Mouse (Mus musculus) intestine, embryonic 15.5 days (tissue): ENCODE results near the gene 1700016K19Rik. TPM values are rescaled to one million over a fixed set of nuclear protein-coding genes. Genes with fewer than 3 reads are reported as not detected.

Experiments used
- ATAC-seq: fragments of 200-750 bp; cut with Nextera tagmentation; 2 replicates; pipeline ENCODE4 v1.8.0; 2017; ENCODE audit warnings: moderate TSS enrichment, moderate library complexity
- H3K27ac ChIP-seq: fragments of 300-500 bp; sonication (generic); 2 replicates; pipeline ENCODE4 v1.5.1; 2015; ENCODE audit warnings: mild to moderate bottlenecking, inconsistent platforms
- H3K27me3 ChIP-seq: fragments of 300-500 bp; sonication (generic); replicated peaks from 2 replicates; pipeline ENCODE4 v1.6.1; 2015; ENCODE audit warnings: inconsistent platforms
- H3K36me3 ChIP-seq: fragments of 300-500 bp; sonication (generic); 2 replicates; pipeline ENCODE4 v1.6.1; 2015; ENCODE audit warnings: inconsistent platforms
- H3K4me1 ChIP-seq: fragments of 300-500 bp; sonication (generic); replicated peaks from 2 replicates; pipeline ENCODE4 v1.6.1; 2015; ENCODE audit warnings: inconsistent platforms
- H3K4me2 ChIP-seq: fragments of 300-500 bp; sonication (generic); replicated peaks from 2 replicates; pipeline ENCODE4 v1.6.1; 2015; ENCODE audit warnings: mild to moderate bottlenecking, inconsistent platforms
- H3K4me3 ChIP-seq: fragments of 300-500 bp; sonication (generic); replicated peaks from 2 replicates; pipeline ENCODE4 v1.5.1; 2015; ENCODE audit warnings: inconsistent platforms
- H3K9ac ChIP-seq: fragments of 300-500 bp; sonication (generic); 2 replicates; pipeline ENCODE4 v1.6.1; 2015; ENCODE audit warnings: inconsistent platforms
- H3K9me3 ChIP-seq: fragments of 300-500 bp; sonication (generic); 2 replicates; pipeline ENCODE4 v1.6.1; 2016; ENCODE audit warnings: inconsistent platforms
- WGBS: fragments of 180-500 bp; shearing (Covaris S2); methylation state at CpG from one replicate; pipeline ENCODE4 v1.1.7; 2015; 5-methylcytosine and 5-hydroxymethylcytosine counted together
- polyA plus RNA-seq: library from polyadenylated mRNA; unstranded; fragments of >200 nt; fragmentation: Nextera tagmentation; extraction: Ambion mirVana; gene quantifications from 2 replicates; pipeline ENCODE4 v1.2.1, GENCODE M21; 2015

Gene 1700016K19Rik
- 2.6 and 4.0 TPM in 2 replicates for polyA plus RNA-seq

DNA sequence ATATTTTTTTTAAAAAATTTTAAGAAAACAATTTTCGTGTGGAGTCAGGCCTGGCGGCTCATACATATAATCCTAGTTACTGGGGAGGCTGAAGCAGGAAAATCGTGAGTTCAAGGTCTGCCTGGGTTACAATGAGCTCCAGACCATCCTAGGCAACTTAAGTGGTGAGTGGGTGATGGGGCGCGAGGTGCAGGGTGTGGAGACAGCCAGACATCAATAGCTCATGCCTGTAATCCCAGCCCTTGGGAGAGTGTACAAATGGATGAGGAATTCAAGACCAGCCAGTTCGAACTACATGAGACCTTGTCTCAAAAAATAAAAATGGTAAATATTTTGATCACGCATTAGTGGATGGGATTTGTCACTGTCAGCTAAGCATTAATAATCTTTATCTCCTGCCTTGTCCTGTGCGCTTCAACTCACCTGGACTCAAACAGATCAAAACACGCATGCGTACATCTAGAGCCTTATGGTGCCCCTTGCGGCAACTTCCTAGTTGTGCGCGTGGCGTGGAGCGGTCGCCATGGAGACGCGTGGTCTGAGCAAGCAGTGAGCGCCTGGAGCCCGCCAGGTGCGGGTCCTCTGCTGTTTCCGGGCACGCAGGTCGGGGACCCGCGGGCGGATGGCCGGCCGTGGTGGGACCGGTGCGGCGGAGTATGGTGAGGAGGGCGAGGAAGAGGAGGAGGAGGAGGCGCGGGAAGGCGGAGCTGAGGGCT, at the start of gene 1700016K19Rik:
TSS of gene 1700016K19Rik (plus strand) at position 473 of the 716 bp plus-strand sequence.
- Histone ChIP-seq H3K9me3 (no peaks in the 10 kb centered on the region), H3K36me3 (no peaks in the 10 kb centered on the region), H3K4me1 (0 out of 2 replicates have a peak, but pooled peaks cover 11% of the 10 kb centered on the region), H3K27me3 (no peaks in the 10 kb centered on the region), H3K27ac (no peak within 1 kb of the TSS), H3K4me2 (peak within 1 kb of the TSS; percentile 90), H3K4me3 (peak within 1 kb of the TSS; percentile 61), H3K9ac (peak within 1 kb of the TSS; percentile 53)
- peak; percentile 90 for ATAC-seq
- WGBS = 13% methylated on average over 34 of the region's 36 CpGs

GRCm38 (mm10) chr11:75950459-75950858, 49.3 kb upstream of the 1700016K19Rik start:
- ATAC-seq = no peak
- 68% methylated on average over 3 of the region's 3 CpGs for WGBS
- H3K4me2 ChIP-seq = no peak overlapping the region
- no peak overlapping the region for H3K4me3 ChIP-seq
- H3K27ac ChIP-seq = no peak overlapping the region
- H3K9ac ChIP-seq = no peak overlapping the region
- H3K27me3 ChIP-seq = no peaks in the 10 kb centered on the region
- no peaks in the 10 kb centered on the region for H3K9me3 ChIP-seq
- H3K4me1 ChIP-seq = peaks cover 9% of the 10 kb centered on the region; the same call in 1 of the 2 replicates
- H3K36me3 ChIP-seq = no peaks in the 10 kb centered on the region

DNA sequence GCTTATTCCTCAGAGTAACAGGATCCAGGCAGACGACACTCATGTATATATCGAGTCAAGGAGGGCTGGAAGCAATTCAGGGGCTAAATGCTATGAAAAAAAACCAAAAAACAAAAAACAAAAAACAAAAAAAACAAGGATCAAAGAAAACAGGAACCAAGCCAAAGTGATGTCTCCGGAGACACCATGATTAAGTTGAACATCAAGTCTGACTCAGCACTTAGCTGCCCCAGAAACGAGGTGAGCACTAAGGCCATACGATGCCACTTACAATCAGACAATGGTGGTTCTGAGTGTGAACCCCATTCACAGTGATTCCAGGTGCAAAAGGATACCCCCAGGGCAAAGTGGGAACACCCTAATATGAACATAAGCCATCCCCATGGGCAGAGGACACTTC, 47.8 kb upstream of the 1700016K19Rik start:
- Histone ChIP-seq H3K36me3 (no peaks in the 10 kb centered on the region), H3K4me2 (no peak overlapping the region), H3K4me1 (0 out of 2 replicates have a peak, but pooled peaks cover 4% of the 10 kb centered on the region), H3K27me3 (no peaks in the 10 kb centered on the region), H3K9ac (no peak overlapping the region), H3K4me3 (no peak overlapping the region), H3K9me3 (no peaks in the 10 kb centered on the region), H3K27ac (no peak overlapping the region)
- ATAC-seq = no peak
- 76% methylated on average over 5 of the region's 5 CpGs for WGBS

DNA sequence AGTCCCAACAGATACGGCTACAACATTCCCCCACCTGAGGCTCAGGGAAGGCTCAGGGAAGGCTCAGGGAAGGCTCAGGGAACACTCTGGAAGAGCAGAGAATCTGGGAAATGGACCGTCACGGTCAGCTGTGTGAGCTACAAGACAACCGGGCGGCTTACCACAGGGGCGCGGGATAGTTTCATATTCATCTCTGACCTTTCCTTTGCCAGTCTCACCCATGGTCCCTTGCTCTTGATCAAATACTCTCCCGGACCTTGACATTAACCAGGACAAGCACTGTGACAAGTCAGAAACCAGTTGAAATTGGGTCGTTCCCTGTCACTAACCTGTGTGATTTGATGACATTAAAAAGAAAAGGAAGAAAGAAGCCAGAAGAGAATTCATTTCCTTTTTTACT, 44.8 kb upstream of the 1700016K19Rik start:
- no peaks in the 10 kb centered on the region for H3K36me3 ChIP-seq
- WGBS = 84% methylated on average over 9 of the region's 9 CpGs
- no peaks in the 10 kb centered on the region for H3K27me3 ChIP-seq
- ATAC-seq = no peak
- no peak overlapping the region for H3K27ac ChIP-seq
- H3K4me2 ChIP-seq = no peak overlapping the region
- H3K9ac ChIP-seq = no peak overlapping the region
- H3K9me3 ChIP-seq = no peaks in the 10 kb centered on the region
- H3K4me3 ChIP-seq = no peak overlapping the region
- H3K4me1 ChIP-seq = 0 out of 2 replicates have a peak, but pooled peaks cover 3% of the 10 kb centered on the region

DNA sequence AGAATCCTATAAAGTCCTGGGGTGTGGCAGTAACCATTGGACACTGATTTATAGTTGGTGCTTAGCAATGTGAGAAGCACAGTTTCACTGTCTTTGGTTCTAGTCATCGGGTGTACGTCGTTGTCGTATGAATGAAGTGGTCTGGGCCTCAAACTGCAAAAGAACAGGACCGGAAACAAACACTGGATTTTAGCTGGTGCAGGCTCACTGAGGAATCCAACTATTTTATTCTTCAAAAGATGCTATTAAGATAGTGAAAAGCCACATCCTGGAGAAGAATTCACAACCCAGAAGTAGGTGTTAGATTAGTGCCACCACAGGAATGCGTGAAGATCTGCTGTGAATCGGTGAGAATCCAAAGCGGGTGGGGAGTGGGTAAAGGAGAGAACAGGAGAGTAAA, 43.1 kb upstream of the 1700016K19Rik start:
- Histone ChIP-seq H3K4me2 (peak overlapping the region; percentile 50), H3K36me3 (no peaks in the 10 kb centered on the region), H3K9me3 (no peaks in the 10 kb centered on the region), H3K4me1 (peaks cover 3% of the 10 kb centered on the region; the same call in 1 of the 2 replicates), H3K4me3 (0 out of 2 replicates have a peak overlapping the region, but pooled peaks have one; percentile 5), H3K27me3 (no peaks in the 10 kb centered on the region), H3K27ac (peak overlapping the region; percentile 86), H3K9ac (no peak overlapping the region; the same call in 1 of the 2 replicates)
- ATAC-seq = peak; percentile 28; the same call in 1 of the 2 replicates
- WGBS = 41% methylated on average over 8 of the region's 8 CpGs

GRCm38 (mm10) chr11:75957124-75957832, 42.4 kb upstream of the 1700016K19Rik start:
- peak; percentile 88 for ATAC-seq
- H3K9ac ChIP-seq = peak overlapping the region; percentile 4; the same call in 1 of the 2 replicates
- 0 out of 2 replicates have a peak overlapping the region, but pooled peaks have one; percentile 5 for H3K4me3 ChIP-seq
- H3K27me3 ChIP-seq = no peaks in the 10 kb centered on the region
- peak overlapping the region; percentile 50 for H3K4me2 ChIP-seq
- peaks cover 3% of the 10 kb centered on the region; the same call in 1 of the 2 replicates for H3K4me1 ChIP-seq
- no peaks in the 10 kb centered on the region for H3K9me3 ChIP-seq
- H3K27ac ChIP-seq = peak overlapping the region; percentile 86
- no peaks in the 10 kb centered on the region for H3K36me3 ChIP-seq
- 70% methylated on average over 17 of the region's 17 CpGs for WGBS

DNA sequence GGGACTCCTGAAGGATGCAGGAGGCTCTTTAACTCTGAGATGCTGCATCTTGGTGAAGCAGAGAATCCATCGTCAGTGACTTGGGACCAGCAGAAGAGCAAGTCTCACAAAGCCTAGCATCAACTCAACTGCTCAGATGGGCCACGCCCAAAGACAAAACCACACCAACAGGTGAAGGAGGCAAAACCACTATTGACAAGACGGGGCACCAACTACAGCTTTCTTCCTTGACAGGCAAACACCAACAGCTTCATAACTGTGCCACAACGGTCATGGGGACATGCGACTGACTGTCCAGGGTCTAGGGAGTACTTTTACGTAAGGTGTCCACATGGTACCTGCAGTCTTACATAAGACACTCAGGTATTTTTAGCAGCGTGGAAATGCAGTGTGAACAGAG, 37.9 kb upstream of the 1700016K19Rik start:
- 88% methylated on average over 7 of the region's 7 CpGs for WGBS
- Histone ChIP-seq H3K27me3 (no peaks in the 10 kb centered on the region), H3K27ac (no peak overlapping the region), H3K4me2 (no peak overlapping the region), H3K36me3 (no peaks in the 10 kb centered on the region), H3K9ac (no peak overlapping the region), H3K4me3 (no peak overlapping the region), H3K4me1 (peaks cover 27% of the 10 kb centered on the region), H3K9me3 (no peaks in the 10 kb centered on the region)
- no peak for ATAC-seq

DNA sequence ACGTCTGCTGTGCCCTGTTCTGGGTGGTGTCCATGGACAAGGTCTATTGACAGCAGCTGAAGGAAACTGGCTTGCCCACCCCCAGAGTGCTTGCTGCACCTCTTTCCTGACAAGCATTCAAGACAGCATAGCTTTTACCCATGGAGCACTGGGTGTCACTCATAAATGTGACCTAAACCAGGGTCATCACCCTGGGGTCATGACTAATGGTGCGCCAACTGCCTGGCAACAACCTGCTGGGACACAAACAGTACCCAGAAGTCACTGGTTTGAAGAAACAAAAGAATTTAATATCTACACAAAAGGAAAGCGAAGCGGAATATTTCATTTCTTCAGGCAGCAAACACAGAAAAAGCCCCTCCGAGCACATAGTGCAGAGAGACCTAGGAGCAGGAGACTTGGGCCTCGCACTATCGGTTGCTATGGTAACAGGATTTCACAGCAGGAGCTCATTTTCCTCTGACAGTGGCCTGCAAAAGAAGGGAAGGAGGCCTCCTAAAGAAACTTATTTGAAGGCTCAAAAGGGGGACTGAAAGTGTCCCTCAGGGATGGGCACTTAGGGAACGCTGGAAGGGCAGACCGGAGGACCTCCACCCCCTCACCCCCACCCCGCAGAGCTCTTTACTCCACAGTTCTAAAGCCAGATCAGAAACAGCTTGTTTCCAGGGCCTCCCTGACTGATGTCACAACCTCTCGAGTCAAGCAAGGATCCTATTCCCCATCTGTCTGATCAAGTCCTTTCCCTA, 35.8 kb upstream of the 1700016K19Rik start:
- Histone ChIP-seq H3K27me3 (no peaks in the 10 kb centered on the region), H3K4me2 (no peak overlapping the region), H3K36me3 (no peaks in the 10 kb centered on the region), H3K4me1 (peaks cover 23% of the 10 kb centered on the region), H3K27ac (no peak overlapping the region), H3K9ac (no peak overlapping the region), H3K4me3 (no peak overlapping the region), H3K9me3 (no peaks in the 10 kb centered on the region)
- WGBS = 33% methylated on average over 11 of the region's 11 CpGs
- ATAC-seq = no peak

DNA sequence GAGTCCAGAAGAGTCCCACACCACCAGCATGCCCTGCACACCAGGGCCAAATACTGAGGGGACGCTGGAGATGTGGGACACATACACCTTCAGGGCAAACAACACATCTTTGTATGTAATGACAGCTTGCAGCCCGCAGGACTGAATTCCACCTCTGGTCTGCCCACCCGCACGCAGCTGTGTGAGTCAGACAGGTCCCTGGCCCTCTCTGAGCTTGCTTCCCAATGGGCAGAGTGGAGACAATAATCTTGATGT, 35.3 kb upstream of the 1700016K19Rik start:
- H3K4me2 ChIP-seq = no peak overlapping the region
- WGBS = 56% methylated on average over 4 of the region's 4 CpGs
- H3K4me1 ChIP-seq = peaks cover 23% of the 10 kb centered on the region
- no peak overlapping the region for H3K4me3 ChIP-seq
- H3K9me3 ChIP-seq = no peaks in the 10 kb centered on the region
- ATAC-seq = no peak
- no peak overlapping the region for H3K9ac ChIP-seq
- H3K36me3 ChIP-seq = no peaks in the 10 kb centered on the region
- no peak overlapping the region for H3K27ac ChIP-seq
- H3K27me3 ChIP-seq = no peaks in the 10 kb centered on the region

- H3K4me2 ChIP-seq = peak overlapping the region; percentile 92
- H3K27me3 ChIP-seq = no peaks in the 10 kb centered on the region
- peak overlapping the region; percentile 82 for H3K27ac ChIP-seq
- peaks cover 23% of the 10 kb centered on the region for H3K4me1 ChIP-seq
- H3K9ac ChIP-seq = peak overlapping the region; percentile 55
- no peaks in the 10 kb centered on the region for H3K9me3 ChIP-seq
- peak overlapping the region; percentile 58 for H3K4me3 ChIP-seq
- peak; percentile 27 for ATAC-seq
- H3K36me3 ChIP-seq = no peaks in the 10 kb centered on the region
- WGBS = 14% methylated on average over 28 of the region's 28 CpGs
Measured at GRCm38 (mm10) chr11:75965674-75966400, 33.9 kb upstream of the 1700016K19Rik start.

DNA sequence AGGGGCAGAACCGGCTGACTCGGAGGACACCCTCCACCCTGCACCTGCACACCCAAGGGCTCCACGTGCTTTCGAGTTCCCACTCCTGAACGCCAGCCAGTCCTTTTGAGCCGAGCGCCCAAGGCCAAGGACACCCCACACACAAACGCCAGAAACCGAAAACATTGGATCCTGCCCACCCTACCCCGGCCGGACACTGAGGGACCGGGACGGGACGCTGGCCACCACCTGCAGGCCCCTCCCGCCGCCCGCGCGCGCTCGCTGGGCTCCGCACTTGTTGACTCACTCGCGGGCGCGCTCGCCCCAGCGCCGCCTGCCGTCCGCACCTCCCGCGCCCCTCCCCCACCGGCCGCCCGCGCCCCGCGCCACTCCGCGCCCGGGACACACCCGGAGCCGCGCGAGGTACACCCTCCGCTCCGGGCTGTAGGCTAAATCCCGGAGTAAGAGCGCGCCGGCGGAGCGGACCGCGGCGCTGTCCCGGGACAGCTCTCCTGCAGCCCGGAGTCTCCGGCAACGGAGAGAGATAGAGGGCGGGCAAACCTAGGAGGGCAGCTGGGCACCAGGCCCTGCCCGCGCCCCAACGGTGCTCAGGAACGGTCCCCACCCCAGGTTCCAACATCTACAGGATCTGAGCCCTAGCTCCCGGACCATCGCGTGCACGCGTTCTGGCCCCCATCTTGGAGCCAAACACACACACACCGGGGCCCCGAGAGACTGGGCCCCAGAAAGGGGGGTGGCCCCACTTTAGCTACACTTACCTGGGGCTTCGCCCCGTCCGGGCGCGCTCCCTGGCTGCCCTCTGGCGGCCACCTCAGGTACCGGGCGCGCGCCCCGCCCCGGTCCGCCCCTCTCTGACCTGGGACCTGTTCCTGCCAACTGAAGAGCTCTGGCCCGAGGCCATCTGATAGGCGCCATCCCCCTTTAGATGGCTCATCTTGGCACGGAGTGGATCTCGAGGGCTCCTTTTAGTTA, 33.0 kb upstream of the 1700016K19Rik start:
- Histone ChIP-seq H3K27me3 (no peaks in the 10 kb centered on the region), H3K27ac (peak overlapping the region; percentile 82), H3K36me3 (no peaks in the 10 kb centered on the region), H3K4me1 (peaks cover 23% of the 10 kb centered on the region), H3K9me3 (no peaks in the 10 kb centered on the region), H3K4me3 (peak overlapping the region; percentile 58), H3K9ac (peak overlapping the region; percentile 55), H3K4me2 (peak overlapping the region; percentile 92)
- ATAC-seq = peak; percentile 87
- under 1% methylated on average over 90 of the region's 90 CpGs for WGBS
